Mouse (Mus musculus) ES-Bruce4 (cell line): Measurements from ENCODE around the gene B3galnt1.

Experiments used
- CTCF ChIP-seq: IDR thresholded peaks from one replicate; pipeline ENCODE4 v1.8.1; 2011; ENCODE audit warnings: low read depth, low read length
- POLR2A ChIP-seq: IDR thresholded peaks from one replicate; pipeline ENCODE4 v1.8.1; 2011; ENCODE audit warnings: low read length; ENCODE audit not compliant: insufficient read depth

DNA sequence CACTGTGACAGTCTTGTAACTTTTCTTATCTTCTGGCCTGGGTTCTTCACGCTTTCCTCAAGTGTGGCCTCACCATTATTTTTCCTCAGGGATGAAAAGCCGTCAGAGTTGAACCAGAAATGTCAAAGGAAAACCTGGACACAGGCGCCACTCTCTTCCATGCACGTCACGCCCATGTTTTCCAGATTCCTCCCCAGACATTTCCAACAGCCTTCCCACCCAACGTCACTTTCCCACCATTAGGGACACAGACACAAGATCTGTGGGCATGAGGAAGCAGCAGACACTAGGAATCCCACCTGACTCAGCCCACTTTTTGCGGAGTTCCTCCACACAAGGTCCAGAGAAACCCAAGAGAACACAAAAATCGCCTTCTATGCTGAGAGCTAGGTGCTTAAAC, 5.3 kb downstream of the B3galnt1 start:
- TF ChIP-seq CTCF = no peak
- TF ChIP-seq POLR2A = no peak
